Mouse (Mus musculus): ENCODE measurements around the gene Tmem171.

The Tmem171 gene

DNA sequence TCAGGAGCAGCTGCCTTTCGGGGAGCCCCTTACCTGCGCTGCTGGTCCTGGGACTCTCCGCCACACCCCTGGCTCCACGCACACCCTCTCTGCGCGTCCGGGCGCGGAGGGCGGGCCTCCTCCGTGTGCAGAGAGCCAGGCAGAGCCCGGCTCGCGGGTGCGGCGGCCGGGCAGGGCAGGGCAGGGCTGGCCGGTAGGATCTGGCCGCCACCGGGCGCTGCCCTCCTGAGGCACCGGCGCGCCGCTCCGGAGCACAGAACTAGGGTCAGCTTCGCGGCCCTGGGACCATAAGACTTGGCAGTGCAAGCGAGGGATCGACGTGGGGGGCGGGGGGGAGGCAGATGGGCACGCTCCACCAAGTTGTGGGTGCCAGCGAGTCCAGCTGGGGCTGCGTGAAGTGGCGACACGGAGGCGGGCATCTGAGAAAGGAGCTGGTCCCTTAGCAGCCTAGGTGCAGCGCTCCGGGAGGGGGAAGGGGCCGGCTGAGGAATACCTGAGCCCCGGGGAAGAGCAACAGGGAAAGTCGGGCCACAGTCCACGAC is at the start of gene Tmem171:
Tmem171 (minus strand) TSS at position 62 of the 542 bp plus-strand sequence.
- peak; percentile 39 for DNase-seq (ENCODE audit: low spot score)

GRCm38 (mm10) chr13:98743829-98744228 is 49.2 kb upstream of the Tmem171 start:
- DNase-seq (ENCODE audit: low spot score): no peak

DNA sequence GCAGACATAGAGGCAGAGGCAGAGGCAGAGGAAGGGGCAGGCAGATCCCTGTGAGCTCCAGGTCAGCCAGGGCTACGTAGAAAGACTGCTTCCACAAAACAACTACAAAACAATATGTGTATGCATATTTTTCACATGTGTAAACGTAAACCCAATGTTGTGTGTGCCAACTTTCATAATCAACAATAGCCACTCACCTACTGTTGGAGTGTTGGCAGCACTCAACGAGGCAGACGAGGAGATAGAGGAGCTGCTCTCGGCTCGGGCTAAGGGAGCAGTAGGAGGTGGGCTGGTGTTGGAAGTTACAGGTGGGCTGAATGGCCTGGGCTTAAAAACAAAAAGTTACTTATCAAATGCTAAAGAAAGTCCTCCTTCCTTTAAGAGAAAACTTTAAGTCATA is 48.6 kb upstream of the Tmem171 start:
- no peak for DNase-seq (ENCODE audit: low spot score)

DNA sequence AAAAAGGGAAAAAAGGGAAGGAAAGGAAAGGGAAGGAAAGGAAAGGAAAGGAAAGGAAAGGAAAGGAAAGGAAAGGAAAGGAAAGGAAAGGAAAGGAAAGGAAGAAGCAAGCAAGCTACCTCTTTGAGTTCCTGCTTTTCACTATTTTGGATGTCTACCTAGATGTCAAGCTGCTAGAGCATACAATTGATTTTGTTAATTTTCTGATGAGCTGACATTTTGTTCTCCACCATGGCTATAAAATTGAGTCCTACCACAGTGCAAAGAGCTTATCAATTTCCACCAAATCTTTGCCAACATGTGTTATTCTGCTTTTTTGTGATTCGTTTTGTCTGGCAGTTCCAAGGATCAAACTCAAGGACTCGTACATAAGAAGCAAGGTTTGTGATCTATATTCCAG is 43.6 kb upstream of the Tmem171 start:
- DNase-seq (ENCODE audit: low spot score): no peak

DNA sequence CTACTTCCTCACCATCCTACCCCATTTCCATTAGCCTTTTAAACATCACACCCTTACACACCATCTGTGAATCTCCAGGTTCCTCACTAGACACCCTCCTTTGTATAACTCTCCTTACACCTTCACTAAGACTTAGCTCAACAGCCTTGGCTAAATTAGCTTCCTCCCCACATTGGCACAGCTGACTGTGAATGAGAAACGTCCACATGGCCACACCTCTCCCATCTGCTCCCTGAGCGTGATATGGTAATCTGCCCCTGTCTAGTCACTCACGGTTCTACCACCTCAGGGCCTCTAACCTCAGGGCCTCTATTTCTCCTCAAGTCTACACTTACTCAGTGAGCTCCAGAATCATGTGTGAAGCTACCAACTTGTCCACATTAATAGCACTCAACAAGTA is 38.7 kb upstream of the Tmem171 start:
- no peak for DNase-seq (ENCODE audit: low spot score)

GRCm38 (mm10) chr13:98729271-98730062 is 34.8 kb upstream of the Tmem171 start:
- peak; percentile 38 for DNase-seq (ENCODE audit: low spot score)

DNA sequence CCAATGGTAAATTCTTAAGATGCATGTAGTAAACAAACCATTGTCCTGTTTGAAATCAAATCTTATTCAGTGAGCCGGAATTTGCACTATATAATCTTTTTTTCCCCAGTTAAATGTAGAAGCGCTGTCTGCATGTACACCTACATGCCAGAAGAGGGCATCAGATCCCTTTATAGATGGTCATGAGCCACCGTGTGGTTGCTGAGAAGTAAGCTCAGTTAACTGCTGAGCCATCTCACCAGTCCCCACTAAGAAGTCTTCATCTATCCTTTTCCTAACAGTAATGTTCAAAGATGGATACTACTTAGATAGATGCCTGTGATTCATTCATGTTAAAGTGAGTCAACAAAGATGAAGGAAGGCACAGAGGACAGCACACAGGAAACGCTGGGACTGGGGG is 31.9 kb upstream of the Tmem171 start:
- DNase-seq (ENCODE audit: low spot score): peak; percentile 32

DNA sequence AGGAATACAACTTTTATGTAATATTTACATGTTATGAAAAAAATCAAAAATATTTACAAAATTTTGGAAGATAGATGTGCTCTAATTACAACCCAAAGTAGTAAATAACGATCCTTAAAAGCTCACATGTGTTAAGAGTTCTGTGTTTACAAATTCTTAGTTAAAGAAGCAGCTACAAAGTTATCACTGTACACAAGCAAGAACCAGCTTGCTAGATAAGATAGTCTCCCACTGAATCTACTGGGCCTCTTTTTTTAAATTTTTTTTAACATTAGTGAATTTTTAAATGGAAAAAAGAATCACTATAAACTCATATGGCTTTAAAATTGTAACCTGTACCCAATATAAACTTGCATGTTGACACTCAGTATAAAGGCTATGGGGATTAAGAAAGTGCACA is 28.8 kb upstream of the Tmem171 start:
- DNase-seq (ENCODE audit: low spot score): no peak

- DNase-seq (ENCODE audit: low spot score): no peak
Measured at GRCm38 (mm10) chr13:98722296-98722695, 27.7 kb upstream of the Tmem171 start.

DNA sequence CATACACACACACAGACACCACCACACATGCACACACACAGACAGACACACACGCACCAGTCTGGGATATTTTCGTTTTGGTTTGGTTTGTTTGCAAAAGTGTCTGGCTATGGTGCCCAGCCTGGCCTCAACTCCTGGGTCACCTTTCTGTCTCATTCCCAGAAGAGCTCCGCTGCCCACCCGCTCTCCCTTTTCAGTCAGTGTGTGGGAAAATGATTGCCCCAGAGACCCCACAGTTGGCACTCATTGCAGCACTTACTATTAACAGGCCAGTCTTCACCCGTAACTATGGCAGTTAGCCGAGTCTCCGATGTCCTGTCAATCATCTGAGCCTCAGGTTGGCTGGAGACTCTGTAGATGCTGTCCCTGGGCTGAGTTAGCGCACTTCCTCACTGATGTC is 21.5 kb upstream of the Tmem171 start:
- no peak for DNase-seq (ENCODE audit: low spot score)

GRCm38 (mm10) chr13:98715443-98715990 is 20.9 kb upstream of the Tmem171 start:
- no peak for DNase-seq (ENCODE audit: low spot score)

- DNase-seq (ENCODE audit: low spot score): no peak
Measured at GRCm38 (mm10) chr13:98710655-98711054, 16.0 kb upstream of the Tmem171 start.

GRCm38 (mm10) chr13:98710236-98710635 is 15.6 kb upstream of the Tmem171 start:
- no peak for DNase-seq (ENCODE audit: low spot score)

GRCm38 (mm10) chr13:98705501-98705900 is 10.9 kb upstream of the Tmem171 start:
- no peak for DNase-seq (ENCODE audit: low spot score)

DNA sequence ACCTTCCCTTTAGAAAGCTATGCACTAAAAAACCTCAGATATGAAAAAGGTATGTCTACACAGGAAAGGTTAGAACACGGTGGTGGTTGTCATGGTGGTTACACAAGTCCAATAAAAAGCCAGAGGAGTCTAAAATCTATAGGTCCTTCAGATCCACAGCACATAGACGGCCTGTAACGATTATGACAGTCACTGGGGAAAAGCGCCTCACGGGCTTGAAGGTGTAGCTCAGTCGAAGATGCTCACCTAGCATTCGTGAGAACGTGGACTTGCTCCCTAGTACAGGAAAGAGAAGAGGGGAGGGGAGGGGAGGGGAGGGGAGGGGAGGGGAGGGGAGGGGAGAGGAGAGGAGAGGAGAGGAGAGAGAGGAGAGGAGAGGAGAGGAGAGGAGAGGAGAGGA is 9.2 kb upstream of the Tmem171 start:
- DNase-seq (ENCODE audit: low spot score): no peak

DNA sequence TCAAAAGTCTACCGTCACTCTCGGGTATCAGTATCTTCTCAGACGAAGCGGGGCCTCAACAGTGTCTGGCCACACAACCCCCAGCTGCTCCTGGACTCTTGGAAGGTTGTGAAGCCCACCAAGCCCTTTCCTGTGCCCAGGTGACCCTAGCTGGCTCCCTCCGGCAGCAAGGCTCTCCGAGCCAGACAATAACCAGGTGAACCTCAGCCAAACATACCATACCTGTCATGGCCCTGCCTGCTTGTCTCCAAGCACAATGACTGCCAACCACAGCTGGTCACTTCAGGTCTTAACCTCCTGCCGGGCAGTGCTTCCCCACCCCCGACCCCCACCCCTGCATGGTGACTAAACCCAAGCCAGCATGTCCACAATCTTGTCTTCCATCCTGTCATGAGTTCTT is 7.7 kb upstream of the Tmem171 start:
- DNase-seq (ENCODE audit: low spot score): no peak

- no peak for DNase-seq (ENCODE audit: low spot score)
Measured at GRCm38 (mm10) chr13:98701309-98701675, 6.7 kb upstream of the Tmem171 start.

- DNase-seq (ENCODE audit: low spot score): no peak
Measured at GRCm38 (mm10) chr13:98700661-98701308, 6.2 kb upstream of the Tmem171 start.

DNA sequence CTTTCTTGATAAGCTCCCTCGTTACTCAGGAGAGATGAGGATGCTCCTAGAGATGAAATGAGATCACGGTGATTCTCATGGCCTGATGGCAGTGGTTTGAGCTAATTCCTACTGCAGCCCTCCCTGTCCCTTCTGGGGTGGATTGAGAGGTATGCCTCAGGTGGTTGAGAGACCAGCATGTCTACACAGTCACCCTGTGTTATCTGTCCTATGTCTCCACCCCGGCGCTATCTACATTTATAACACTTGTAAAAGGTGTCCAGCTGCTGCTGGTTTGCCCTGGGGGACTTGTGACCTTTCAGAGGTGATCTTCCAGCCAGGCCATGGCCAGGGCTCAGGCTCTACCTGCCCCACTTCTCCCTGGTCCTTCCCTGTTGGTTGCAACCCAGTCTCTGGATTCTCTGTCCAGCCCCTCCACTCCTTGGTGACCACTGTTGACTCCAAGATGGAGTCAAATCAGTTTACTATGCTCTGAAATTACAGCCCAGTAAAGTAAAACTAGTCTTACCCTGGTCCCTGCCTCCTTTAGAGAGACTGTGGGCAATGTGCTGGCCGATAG is 5.4 kb upstream of the Tmem171 start:
- no peak for DNase-seq (ENCODE audit: low spot score)

DNA sequence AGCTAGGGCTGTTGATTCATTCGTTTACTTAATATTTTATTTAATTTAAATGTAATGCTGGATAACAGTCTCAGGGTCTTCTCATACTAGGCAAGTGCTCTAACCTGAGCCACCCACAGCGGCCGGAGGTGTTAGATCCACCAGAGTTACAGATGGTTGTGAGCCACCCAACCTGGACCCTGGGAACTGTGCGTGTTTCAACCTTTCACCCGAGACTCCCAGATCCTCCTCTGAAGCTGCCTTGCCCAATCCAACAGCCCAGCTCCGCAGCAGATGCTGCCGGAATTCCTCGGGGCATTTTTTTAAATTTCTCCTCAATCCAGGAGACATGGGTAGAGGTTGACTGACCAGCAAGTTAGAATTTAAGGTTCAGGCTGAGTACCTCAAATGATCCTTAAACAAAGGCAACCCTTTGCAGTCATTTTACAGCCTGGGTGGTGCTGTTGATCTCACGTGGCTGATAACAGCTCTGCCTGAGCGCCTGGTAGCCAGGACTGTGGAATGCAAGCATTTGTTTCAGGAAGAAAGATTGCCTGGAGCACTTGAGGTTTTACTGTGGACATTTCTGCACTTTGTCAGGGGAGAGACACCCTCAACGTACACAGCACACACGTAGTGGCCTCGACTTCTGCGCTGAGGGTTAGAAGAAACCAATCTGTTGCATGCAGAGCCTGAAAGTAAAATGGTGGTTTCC is 4.6 kb upstream of the Tmem171 start:
- no peak for DNase-seq (ENCODE audit: low spot score)

GRCm38 (mm10) chr13:98696716-98697115 is 2.1 kb upstream of the Tmem171 start:
- no peak for DNase-seq (ENCODE audit: low spot score)

GRCm38 (mm10) chr13:98695546-98695945 is 912 bp upstream of the Tmem171 start:
- peak; percentile 16 for DNase-seq (ENCODE audit: low spot score)
